Mouse (Mus musculus) lung, postnatal 36 days (tissue): Measurements from ENCODE around the gene Sdhb.
A peak's percentile ranks its signal among the peaks of the same experiment; 100 is the strongest.

Source experiments
- DNase-seq: peaks from one replicate; pipeline ENCODE4 v3.0.0; 2022; ENCODE audit warnings: mixed read lengths

The Sdhb gene

DNA sequence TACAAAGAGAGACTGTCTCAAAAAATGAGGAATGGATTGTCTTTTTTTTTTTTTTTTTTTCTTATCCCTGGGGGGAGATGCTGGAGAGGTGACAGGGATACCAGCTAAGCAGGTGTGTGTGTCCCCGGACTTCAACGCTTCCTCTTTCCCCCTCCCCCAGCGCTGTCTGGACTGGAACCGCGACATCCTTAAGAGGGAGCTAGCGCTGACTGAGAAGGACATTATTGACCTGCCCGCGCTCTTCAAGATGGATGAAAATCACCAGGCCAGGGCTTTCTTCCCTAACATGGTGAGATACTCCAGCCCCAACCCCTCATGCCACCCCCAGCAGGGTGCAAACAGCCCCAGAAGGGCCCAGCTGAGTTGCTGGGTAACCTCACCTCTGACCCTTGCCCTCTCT is 12.0 kb upstream of the Sdhb start:
- DNase-seq, result no peak

DNA sequence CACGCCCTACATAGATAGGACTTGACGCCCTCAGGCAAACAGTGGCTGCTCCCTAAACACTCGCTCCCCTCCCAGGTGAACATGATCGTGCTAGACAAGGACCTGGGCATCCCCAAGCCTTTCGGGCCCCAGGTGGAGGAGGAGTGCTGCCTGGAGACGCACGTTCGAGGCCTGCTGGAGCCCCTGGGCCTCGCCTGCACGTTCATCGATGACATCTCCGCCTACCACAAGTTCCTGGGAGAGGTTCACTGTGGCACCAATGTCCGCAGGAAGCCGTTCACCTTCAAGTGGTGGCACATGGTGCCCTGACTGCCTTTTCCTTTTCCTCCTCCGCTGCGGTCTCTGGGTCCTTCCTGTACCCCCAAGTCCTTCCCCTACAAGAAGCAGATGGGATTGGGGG is 11.4 kb upstream of the Sdhb start:
- DNase-seq, result no peak

GRCm38 (mm10) chr4:140950574-140950973 is 10.4 kb upstream of the Sdhb start:
- DNase-seq, result no peak

GRCm38 (mm10) chr4:140951861-140952641 is 9.0 kb upstream of the Sdhb start:
- peak; percentile 41 for DNase-seq

DNA sequence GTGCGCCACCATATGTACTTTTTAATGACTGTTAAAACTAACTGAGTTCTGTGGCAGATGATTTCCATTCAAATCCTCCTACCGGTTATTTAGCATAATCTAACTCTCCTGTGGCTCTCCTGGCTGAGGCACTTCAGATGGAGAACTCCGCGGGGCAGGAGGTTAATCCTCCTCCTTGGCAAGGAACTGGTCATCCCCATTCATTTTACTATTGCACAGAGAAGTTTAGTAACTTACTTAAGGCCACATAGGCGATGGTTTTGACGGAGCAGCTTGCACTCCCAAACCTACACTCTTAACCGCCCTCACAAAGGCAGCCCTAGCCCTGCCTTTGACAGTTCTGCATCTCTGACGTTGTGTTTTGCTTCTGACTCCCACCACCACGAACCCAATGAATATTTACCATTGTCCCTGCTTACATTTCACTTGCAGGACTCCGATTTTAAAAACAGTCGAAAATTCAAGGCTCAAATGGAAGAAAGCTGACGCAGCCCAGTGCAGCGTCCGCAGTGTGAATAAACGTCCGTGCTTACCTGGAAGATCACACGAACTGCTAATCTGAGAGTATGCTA is 3.8 kb upstream of the Sdhb start:
- DNase-seq, result no peak

DNA sequence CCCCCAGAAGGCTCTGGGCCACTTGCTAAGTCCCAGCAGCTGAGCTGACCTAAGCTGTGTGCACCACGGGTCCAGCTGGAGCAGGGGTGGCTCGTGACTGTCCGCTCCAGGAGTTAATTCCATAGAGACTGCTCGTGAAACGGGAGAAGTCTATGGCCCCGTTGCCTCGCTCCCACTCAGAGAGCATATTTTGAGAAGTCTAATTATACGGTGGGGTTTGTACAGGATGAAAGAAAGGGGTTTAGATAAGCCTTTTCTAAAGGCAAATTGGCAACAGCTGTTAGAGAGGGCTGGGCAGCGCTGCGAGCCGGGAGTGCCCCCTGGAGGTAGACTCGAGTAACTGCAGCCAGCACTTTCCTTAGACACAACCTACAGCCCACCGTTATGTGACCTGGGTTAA is 3.3 kb upstream of the Sdhb start:
- peak; percentile 74 for DNase-seq

- no peak for DNase-seq
These were observed 2.7 kb upstream of the Sdhb start for GRCm38 (mm10) chr4:140958319-140958718.

GRCm38 (mm10) chr4:140959128-140959679 is 1.8 kb upstream of the Sdhb start:
- DNase-seq, result no peak

- DNase-seq, result no peak
These were observed 1.1 kb upstream of the Sdhb start for GRCm38 (mm10) chr4:140959715-140960479.

DNA sequence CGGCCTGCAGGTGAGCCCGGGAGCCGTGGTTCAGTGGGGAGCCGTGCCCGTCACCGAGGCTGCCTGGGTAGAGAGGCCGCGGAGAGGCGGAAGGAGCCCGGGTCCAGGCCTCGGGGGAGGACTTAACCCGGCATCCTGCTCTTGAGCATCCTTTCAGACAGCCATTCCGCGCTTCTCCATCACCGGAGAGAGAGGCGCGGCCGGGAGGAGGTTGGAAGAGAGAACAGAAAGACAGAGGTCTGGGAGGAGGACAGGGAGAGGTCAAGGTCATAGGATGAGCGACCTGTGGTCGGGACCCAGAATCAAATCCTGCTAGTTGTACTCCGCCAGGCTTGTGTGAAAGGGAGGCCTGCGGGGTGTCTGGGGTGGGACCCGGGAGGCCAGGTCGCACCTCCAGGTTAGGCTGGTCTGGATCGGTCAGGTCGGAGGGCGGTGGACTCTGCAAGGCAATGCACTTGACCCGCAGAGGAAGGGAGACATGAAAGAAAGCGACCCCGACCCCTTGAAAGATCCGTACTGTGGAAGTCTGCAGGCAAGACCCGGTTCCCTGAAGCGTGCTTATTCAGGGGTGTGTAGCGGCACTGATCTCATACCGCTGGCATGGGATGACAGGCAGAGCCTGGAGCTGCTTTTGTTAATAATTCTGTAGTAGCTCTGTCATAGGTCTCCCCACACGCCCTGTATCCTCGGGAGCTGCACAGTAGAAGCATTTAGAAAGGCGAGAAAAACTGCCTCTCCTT is 634 bp downstream of the Sdhb start:
- DNase-seq, result no peak

GRCm38 (mm10) chr4:140962207-140962909 is 1.4 kb downstream of the Sdhb start:
- DNase-seq, result no peak

- peak; percentile 86 for DNase-seq
These were observed 1.9 kb downstream of the Sdhb start for GRCm38 (mm10) chr4:140962950-140963349.

GRCm38 (mm10) chr4:140963941-140964597 is 3.1 kb downstream of the Sdhb start:
- no peak for DNase-seq

- peak; percentile 91 for DNase-seq
These were observed 3.6 kb downstream of the Sdhb start for GRCm38 (mm10) chr4:140964620-140965019.

DNA sequence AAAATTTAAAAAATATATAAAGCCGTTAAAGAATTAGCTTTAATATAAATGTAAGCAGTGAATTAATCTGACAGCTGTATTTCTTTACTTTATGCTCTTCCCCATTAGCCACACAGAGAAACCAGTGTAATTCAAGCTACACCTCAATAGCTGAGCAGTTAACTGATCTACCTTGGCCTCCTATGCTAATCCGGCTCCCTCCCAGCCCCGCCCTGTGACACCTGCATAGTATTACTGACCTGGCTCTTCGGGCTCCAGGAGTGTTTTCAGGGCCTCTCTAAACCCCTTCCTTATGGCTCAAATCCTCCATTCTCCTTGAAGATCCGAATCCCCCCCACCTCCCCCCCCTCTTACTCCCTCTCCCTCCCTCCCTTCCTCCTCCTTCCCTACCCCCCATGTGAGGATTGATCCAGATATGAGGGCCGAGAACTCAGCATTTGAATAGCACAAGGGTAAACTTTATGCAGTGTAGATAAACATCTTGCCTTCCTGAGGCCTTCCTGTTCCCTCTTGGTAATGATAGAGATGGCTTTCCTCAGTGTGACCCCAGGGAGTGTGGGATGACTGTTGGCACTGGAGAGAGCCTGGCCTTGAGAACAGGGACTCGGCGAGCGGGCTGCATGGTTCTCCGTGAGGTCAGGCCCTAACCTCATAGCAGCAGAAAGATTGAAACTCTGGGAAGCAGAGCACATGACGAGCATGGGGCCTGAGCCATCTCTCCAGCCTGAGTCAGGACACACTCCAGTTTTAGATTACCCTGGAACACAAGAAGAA is 6.6 kb downstream of the Sdhb start:
- DNase-seq, result peak; percentile 62

DNA sequence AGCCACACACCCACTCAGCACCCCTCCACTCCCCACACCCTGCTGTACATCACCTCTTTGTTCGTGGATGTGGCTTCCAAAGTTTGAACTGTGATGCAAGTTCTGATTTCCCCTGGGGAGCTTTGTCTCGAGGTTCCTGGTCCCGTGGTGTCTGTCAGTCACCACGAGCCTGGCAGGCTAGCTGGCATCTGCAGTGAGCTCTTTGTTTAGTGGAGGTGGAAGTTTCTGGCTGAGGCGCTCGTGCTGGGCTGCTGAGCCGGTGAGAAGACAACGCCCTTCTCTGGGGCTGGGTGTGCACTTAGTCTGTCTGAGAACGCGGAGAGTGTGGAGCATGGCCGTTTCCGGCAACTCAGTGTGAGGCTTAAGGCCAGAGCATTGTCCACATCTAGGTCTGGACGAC is 10.7 kb downstream of the Sdhb start:
- no peak for DNase-seq

DNA sequence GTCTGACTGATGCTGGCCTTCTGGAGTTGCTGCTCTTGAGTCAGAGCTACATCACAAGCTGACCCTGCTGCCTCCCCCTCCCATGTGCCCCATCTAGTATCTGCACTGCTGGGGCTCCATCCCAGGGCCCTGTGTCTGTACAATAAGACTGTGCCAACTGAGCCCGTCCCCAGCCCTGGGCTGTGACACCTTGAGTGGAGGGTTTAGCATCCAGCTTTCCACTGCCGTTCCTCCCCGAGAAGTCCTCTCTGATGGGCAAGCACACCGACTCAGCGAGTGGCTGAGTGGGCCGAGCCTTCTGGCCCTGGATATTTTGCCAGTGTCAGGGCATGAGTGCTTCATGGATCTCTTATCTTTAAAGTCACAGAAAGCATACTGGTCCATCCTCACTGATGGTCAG is 13.4 kb downstream of the Sdhb start:
- DNase-seq, result no peak

DNA sequence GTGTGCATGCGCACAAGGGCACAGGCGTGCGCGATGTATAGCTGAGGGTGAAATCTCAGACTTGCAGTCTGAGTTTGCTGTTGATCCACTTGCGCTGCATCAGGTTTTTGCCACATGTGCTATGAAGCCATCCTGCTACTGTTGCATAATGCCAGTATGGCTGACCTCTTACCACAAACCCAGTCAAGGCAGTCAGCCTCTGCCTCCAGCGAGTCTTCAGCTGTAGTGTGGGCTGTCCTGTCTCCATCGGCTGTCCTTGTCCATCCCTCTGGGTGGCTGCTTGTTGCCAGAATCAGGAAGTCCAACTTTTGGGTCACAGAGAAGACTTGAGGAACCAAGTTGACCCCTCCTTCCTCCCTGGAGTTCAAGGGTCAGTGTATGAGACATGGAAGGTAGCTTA is 14.4 kb downstream of the Sdhb start:
- DNase-seq, result peak; percentile 61

DNA sequence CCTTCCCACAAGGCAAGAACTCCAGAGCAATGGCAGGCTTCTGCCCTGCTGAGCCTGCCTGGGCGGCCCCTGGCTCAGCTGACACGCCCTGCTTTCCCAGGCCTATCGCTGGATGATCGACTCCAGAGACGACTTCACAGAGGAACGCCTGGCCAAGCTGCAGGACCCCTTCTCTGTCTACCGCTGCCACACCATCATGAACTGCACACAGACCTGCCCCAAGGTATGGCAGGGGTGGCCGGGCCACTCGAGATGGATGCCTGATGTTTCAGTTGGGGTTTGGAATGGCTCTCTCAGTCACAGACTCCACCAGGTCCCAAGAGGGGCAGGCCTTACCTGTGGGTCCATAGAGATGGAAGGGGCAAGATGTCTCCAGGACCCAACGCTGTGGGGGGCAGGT is 16.3 kb downstream of the Sdhb start:
- no peak for DNase-seq

GRCm38 (mm10) chr4:140977886-140978692 is 17.1 kb downstream of the Sdhb start:
- DNase-seq, result peak; percentile 59
